Mouse (Mus musculus): ENCODE results near the gene Cers2. TPM values are rescaled to one million over a fixed set of nuclear protein-coding genes. Genes with fewer than 3 reads are reported as not detected.
A peak's percentile ranks its signal among the peaks of the same experiment; 100 is the strongest.

Gene Cers2
- total and polyA plus RNA-seq, 3 experiments: 134 to 357 (median 307) TPM

DNA sequence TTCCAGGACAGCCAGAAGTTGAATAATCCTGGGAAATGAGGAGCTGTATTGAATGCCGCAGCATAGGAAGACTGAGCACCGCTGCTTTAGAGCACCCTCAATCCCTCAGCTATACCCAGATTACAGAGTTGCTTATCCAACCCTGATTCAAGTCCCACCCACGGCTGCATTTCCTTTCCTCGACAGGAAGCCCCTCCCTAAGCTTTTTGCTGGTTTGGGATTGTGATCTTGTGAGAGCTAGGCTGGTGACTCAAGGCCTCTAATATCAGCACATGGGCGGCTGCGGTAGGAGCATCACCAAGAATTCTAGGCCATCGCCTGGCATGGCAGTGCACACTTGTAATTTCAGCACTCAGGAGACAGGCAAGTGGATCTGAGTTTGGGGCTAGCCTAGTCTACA is 28.1 kb upstream of the Cers2 start:
- Histone ChIP-seq H3K9ac (ENCODE audit: control insufficient read depth, low read depth, low read length, poor library complexity, severe bottlenecking) (peak overlapping the region; percentile 70), H3K27me3 (ENCODE audit: control insufficient read depth in 1 of 2, insufficient read depth in 2 of 2, low read length in 2 of 2) (no peaks in the 10 kb centered on the region), H3K4me3 (ENCODE audit: control insufficient read depth in 1 of 2, insufficient read depth in 1 of 2, low read depth in 2 of 2, low read length in 2 of 2) (peak overlapping the region; percentile 49 to 50), H3K4me1 (ENCODE audit: control insufficient read depth in 1 of 2, insufficient read depth in 2 of 2, low read length in 2 of 2) (peaks cover 15 to 35% of the 10 kb centered on the region in 2 experiments), H3K9me3 (replicated peaks; ENCODE audit: insufficient read depth, low read length) (no peaks in the 10 kb centered on the region), H3K79me2 (ENCODE audit: control insufficient read depth, insufficient read depth, low read length, poor library complexity) (peaks cover 41% of the 10 kb centered on the region), H3K36me3 (ENCODE audit: control insufficient read depth in 1 of 2, insufficient read depth in 2 of 2, low read length in 2 of 2) (peaks cover 9 to 35% of the 10 kb centered on the region in 2 experiments), H3K27ac (ENCODE audit: control insufficient read depth, low read depth, low read length) (peak overlapping the region; percentile 79)
- peak; percentile 99 for DNase-seq (ENCODE audit: low read depth, low spot score)
- no peak for TF ChIP-seq POLR2AphosphoS2 (IDR thresholded peaks at IDR 0.05; ENCODE audit: low read length)
- TF ChIP-seq POLR2A (IDR thresholded peaks at IDR 0.05; ENCODE audit: control insufficient read depth in 1 of 2, insufficient read depth in 1 of 2, low read depth in 1 of 2, low read length in 2 of 2, poor library complexity in 1 of 2): peak in 1 of 2 experiments; percentile 98; a peak in 2 of 4 replicates
- TF ChIP-seq TBP (IDR thresholded peaks at IDR 0.05; ENCODE audit: low read depth, low read length): peak; percentile 94
- TF ChIP-seq KAT2A (conservative IDR thresholded peaks at IDR 0.05; ENCODE audit: low read depth, low read length): no peak
- TF ChIP-seq GATA1 (IDR thresholded peaks at IDR 0.05; ENCODE audit: low read depth, low read length): peak; percentile 83

DNA sequence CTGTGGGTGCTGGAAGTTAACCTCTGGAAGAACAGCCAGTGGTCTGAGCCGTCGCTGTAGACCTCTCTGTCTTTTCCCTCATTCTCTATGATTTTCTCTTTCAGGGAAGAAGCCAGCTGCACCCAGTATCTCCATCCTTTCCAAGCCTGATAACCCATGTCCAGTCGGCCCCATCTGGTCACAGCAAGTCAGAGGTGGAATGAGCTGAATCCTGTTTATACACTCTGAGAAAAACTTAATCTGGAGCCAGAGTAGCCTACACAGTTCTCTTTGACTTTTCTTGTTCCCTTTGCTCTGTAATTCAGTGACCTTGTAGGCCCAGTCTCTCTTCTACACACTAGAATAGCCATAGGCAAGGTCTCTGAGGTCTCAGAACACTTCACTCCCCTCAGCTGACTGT is 27.1 kb upstream of the Cers2 start:
- peaks cover 15 to 35% of the 10 kb centered on the region in 2 experiments for H3K4me1 ChIP-seq (ENCODE audit: control insufficient read depth in 1 of 2, insufficient read depth in 2 of 2, low read length in 2 of 2)
- peaks cover 14 to 35% of the 10 kb centered on the region in 2 experiments for H3K36me3 ChIP-seq (ENCODE audit: control insufficient read depth in 1 of 2, insufficient read depth in 2 of 2, low read length in 2 of 2)
- peak overlapping the region; percentile 70 for H3K9ac ChIP-seq (ENCODE audit: control insufficient read depth, low read depth, low read length, poor library complexity, severe bottlenecking)
- 0 out of 4 replicates have a peak overlapping the region, but pooled peaks of 1 of the 2 experiments have one; percentile 49 for H3K4me3 ChIP-seq (ENCODE audit: control insufficient read depth in 1 of 2, insufficient read depth in 1 of 2, low read depth in 2 of 2, low read length in 2 of 2)
- no peak overlapping the region for H3K27ac ChIP-seq (ENCODE audit: control insufficient read depth, low read depth, low read length)
- TF ChIP-seq GATA1 (IDR thresholded peaks at IDR 0.05; ENCODE audit: low read depth, low read length): no peak
- no peak for TF ChIP-seq HCFC1 (IDR thresholded peaks at IDR 0.05; ENCODE audit: low read depth, low read length)
- TF ChIP-seq MXI1 (IDR thresholded peaks at IDR 0.05; ENCODE audit: low read depth, low read length): no peak
- no peak for TF ChIP-seq SMC3 (IDR thresholded peaks at IDR 0.05; ENCODE audit: low read depth, low read length)
- no peak for TF ChIP-seq KAT2A (conservative IDR thresholded peaks at IDR 0.05; ENCODE audit: low read depth, low read length)
- TF ChIP-seq BHLHE40 (IDR thresholded peaks at IDR 0.05; ENCODE audit: borderline replicate concordance, low read depth, low read length): no peak
- no peak for TF ChIP-seq ZNF384 (IDR thresholded peaks at IDR 0.05; ENCODE audit: low read depth, low read length)
- TF ChIP-seq MEF2A (IDR thresholded peaks at IDR 0.05; ENCODE audit: extremely low read depth, insufficient replicate concordance, low read depth, low read length, poor library complexity, severe bottlenecking): no peak
- TF ChIP-seq CHD1 (IDR thresholded peaks at IDR 0.05; ENCODE audit: low read depth, low read length): no peak
- no peak for TF ChIP-seq E2F4 (IDR thresholded peaks at IDR 0.05; ENCODE audit: borderline replicate concordance, low read depth, low read length)
- TF ChIP-seq JUND (IDR thresholded peaks at IDR 0.05; ENCODE audit: low read depth, low read length): no peak
- no peak for TF ChIP-seq POLR2AphosphoS5 (IDR thresholded peaks at IDR 0.05; ENCODE audit: borderline replicate concordance, low read depth, low read length)
- TF ChIP-seq MYC (IDR thresholded peaks at IDR 0.05; ENCODE audit: low read depth, low read length): no peak
- no peak for TF ChIP-seq ZKSCAN1 (IDR thresholded peaks at IDR 0.05; ENCODE audit: low read depth, low read length)
- TF ChIP-seq ELF1 (IDR thresholded peaks at IDR 0.05; ENCODE audit: low read depth, low read length): no peak
- no peak for TF ChIP-seq SIN3A (IDR thresholded peaks at IDR 0.05; ENCODE audit: low read length)
- TF ChIP-seq ZC3H11A (IDR thresholded peaks at IDR 0.05; ENCODE audit: low read depth, low read length): no peak
- no peak for TF ChIP-seq MAFK (IDR thresholded peaks at IDR 0.05; ENCODE audit: borderline replicate concordance, low read depth, low read length)
- no peak for TF ChIP-seq ZMIZ1 (IDR thresholded peaks at IDR 0.05; ENCODE audit: low read depth, low read length)
- no peak for TF ChIP-seq TAL1 (IDR thresholded peaks at IDR 0.05; ENCODE audit: low read length)
- no peaks in the 10 kb centered on the region for H3K27me3 ChIP-seq (ENCODE audit: control insufficient read depth in 1 of 2, insufficient read depth in 2 of 2, low read length in 2 of 2)
- H3K79me2 ChIP-seq (ENCODE audit: control insufficient read depth, insufficient read depth, low read length, poor library complexity): peaks cover 37% of the 10 kb centered on the region
- no peaks in the 10 kb centered on the region for H3K9me3 ChIP-seq (replicated peaks; ENCODE audit: insufficient read depth, low read length)
- DNase-seq (ENCODE audit: low read depth, low spot score): no peak
